Mouse (Mus musculus) heart, postnatal 0 days (tissue): ENCODE measurements around the gene Per1.

ENCODE experiments used
- CTCF ChIP-seq: IDR thresholded peaks from 2 replicates; pipeline ENCODE4 v1.5.1; 2016; ENCODE audit warnings: antibody characterized with exemption, control low read depth, low read depth
- EP300 ChIP-seq: IDR thresholded peaks from 2 replicates; pipeline ENCODE4 v1.6.1; 2016; ENCODE audit warnings: antibody characterized with exemption, low read depth

DNA sequence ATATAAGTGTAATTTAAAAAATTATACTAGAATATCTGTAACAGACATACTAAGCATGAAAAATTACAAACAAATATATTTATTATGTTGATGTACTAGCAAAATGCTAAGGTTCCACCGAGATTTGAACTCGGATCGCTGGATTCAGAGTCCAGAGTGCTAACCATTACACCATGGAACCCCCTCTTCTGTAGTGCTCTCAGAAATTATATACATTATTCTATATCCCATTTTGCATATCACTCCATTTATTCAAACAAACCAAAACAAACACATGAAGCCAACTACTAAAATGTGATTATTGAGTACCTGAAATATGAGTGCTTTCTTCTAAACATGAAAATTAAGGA, 29.5 kb downstream of the Per1 start:
- TF ChIP-seq EP300: no peak
- no peak for TF ChIP-seq CTCF
